Mouse (Mus musculus) heart, adult 10 weeks (tissue): ENCODE results near the gene Ecel1. TPM values are rescaled to one million over a fixed set of nuclear protein-coding genes. Genes with fewer than 3 reads are reported as not detected.

Experiments
- polyA plus RNA-seq: library from polyadenylated mRNA; stranded (reverse); fragments of 350-450 nt; fragmentation: Illumina TruSeq; extraction: RNeasy Lipid Tissue Mini Kit (QIAGEN cat#74804); gene quantifications from one replicate; pipeline ENCODE4 v1.2.3, GENCODE M21; 2014; ENCODE audit warnings: low read depth, low replicate concordance

Ecel1 gene
- 0.21 TPM for polyA plus RNA-seq

GRCm38 (mm10) chr1:87156199-87156587, at the start of gene Ecel1:
TSS of gene Ecel1 (minus strand) at chr1:87156521.

GRCm38 (mm10) chr1:87204465-87204864, 48.1 kb upstream of the Ecel1 start, which contains the start of gene Chrng:
TSS of gene Chrng (plus strand) at chr1:87204657.

DNA sequence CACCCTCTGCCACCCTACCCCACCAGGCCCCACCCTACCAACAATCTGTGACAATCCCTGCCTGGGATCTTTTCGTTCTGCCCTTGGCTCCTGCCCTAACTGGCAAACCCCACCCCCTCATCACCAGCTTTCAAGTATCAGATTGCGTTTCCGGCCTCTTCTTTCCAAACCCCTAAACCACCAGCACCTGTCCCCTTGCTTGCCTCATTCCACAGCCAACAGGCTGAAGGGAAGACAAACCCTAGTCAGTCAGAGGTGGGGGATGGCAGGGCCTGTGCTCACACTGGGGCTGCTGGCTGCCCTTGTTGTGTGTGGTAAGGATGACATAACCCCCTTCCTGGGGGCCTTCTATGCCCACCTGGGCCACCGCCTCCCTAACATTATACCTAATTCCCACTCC, 34.1 kb upstream of the Ecel1 start, which contains the start of gene Chrnd:
Gene Chrnd, plus strand, starts transcription at position 179 of the 400 bp plus-strand sequence.

DNA sequence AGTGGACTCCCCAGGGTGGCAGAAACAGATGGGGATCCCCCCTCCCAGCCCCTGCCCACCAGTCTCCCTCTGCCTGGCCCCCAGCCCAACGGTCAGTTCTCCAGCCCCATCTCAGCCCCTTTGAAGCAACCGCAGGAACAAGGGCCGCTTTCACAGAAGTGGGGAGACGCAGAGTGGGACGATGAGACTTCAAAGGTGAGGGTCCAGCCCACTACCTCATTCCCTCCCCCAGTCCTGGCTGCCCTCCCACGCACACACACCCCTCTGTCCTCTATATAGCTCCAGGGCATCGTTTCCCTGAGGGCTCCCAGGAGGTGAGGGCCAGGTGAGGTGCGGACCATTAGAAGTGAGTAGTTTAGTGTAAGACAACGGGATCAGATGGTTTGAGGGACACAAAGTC, 26.7 kb upstream of the Ecel1 start, which contains the start of gene Prss56:
Gene Prss56, plus strand, starts transcription at position 301 of the 400 bp plus-strand sequence.

GRCm38 (mm10) chr1:87124673-87125072, 31.6 kb downstream of the Ecel1 start, which contains the start of gene Akp3:
TSS of gene Akp3 (plus strand) at chr1:87124973.

DNA sequence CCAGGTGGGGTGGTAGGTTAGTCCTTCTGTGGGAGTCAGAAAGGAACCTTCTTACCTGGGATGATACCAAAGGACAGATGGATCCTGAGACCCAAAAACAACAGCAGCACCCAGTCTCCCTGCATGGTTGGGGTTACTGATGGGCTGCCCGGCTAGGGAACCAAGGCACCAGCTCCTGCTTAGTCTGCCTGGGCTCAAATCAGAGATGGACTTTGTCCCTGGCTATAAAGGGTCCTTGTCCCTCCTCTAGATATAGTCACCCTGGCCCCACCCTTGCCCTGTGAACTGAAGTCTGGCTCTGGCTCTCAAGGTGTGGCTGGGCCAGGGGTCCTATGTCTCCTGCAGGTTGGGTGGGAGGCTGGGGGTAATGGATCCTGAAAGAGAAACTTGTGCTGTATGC, 54.9 kb downstream of the Ecel1 start, which contains the start of gene Alpi:
Gene Alpi, minus strand, starts transcription at position 196 of the 400 bp plus-strand sequence.

Other genes starting within 250 kb of the Ecel1 start
- gene Alppl2, start 66.6 kb downstream of the Ecel1 start, polyA plus RNA-seq = not detected
- 0.31 TPM for gene Alpi, start 54.9 kb downstream of the Ecel1 start, polyA plus RNA-seq
- not detected for gene Akp3, start 31.5 kb downstream of the Ecel1 start, polyA plus RNA-seq
- not detected for gene Prss56, start 26.8 kb upstream of the Ecel1 start, polyA plus RNA-seq
- not detected for gene Chrnd, start 34.1 kb upstream of the Ecel1 start, polyA plus RNA-seq
- not detected for gene Chrng, start 48.1 kb upstream of the Ecel1 start, polyA plus RNA-seq
- gene Eif4e2, start 57.4 kb upstream of the Ecel1 start, polyA plus RNA-seq = 43.8 TPM
- gene Efhd1, start 107.8 kb upstream of the Ecel1 start, polyA plus RNA-seq = 4.1 TPM
- 28.0 TPM for gene Gigyf2, start 170.5 kb upstream of the Ecel1 start, polyA plus RNA-seq
- not detected for gene Kcnj13, start 238.2 kb upstream of the Ecel1 start, polyA plus RNA-seq